Mouse (Mus musculus) liver, adult 2 months (tissue): ENCODE measurements around the gene Serpinf1.

Source experiments
- CTCF ChIP-seq: fragments of 200-500 bp; IDR thresholded peaks from 2 replicates; pipeline ENCODE4 v1.5.1; 2011; ENCODE audit warnings: low read depth, low read length, control low read depth
- POLR2A ChIP-seq: fragments of 200-500 bp; IDR thresholded peaks from 2 replicates; pipeline ENCODE4 v1.6.1; 2011; ENCODE audit warnings: low read length, control low read depth; ENCODE audit not compliant: insufficient read depth; ENCODE audit errors: extremely low read depth

GRCm38 (mm10) chr11:75422013-75422792 lies at the start of gene Serpinf1:
- TF ChIP-seq POLR2A (peak; percentile 36; the same call in 1 of the 2 replicates), CTCF (no peak)
